Mouse (Mus musculus) cerebellum, postnatal 36 days (tissue): ENCODE measurements around the gene Actn4.

Source experiments
- DNase-seq, 2 experiments: peaks; one replicate each; pipeline ENCODE4 v3.0.0; 2021 to 2022; ENCODE audit warnings: mixed read lengths in 2 of 2

Gene Actn4

GRCm38 (mm10) chr7:28880554-28880953, 81.6 kb downstream of the Actn4 start:
- no peak for DNase-seq

- DNase-seq = no peak
Observed at GRCm38 (mm10) chr7:28879606-28880005, 82.5 kb downstream of the Actn4 start.

GRCm38 (mm10) chr7:28877856-28878255, 84.3 kb downstream of the Actn4 start:
- DNase-seq = no peak

- DNase-seq = no peak
Observed at GRCm38 (mm10) chr7:28877155-28877554, 85.0 kb downstream of the Actn4 start.

- DNase-seq = no peak
Observed at GRCm38 (mm10) chr7:28876099-28876498, 86.0 kb downstream of the Actn4 start.

- no peak for DNase-seq
Observed at GRCm38 (mm10) chr7:28874565-28874964, 87.6 kb downstream of the Actn4 start.

- DNase-seq = no peak
Observed at GRCm38 (mm10) chr7:28870901-28871664, 91.1 kb downstream of the Actn4 start.

GRCm38 (mm10) chr7:28867508-28868340, 94.4 kb downstream of the Actn4 start:
- DNase-seq = peak; percentile 68 to 77

- no peak for DNase-seq
Observed at GRCm38 (mm10) chr7:28866769-28867507, 95.2 kb downstream of the Actn4 start.

- no peak for DNase-seq
Observed at GRCm38 (mm10) chr7:28865481-28866300, 96.4 kb downstream of the Actn4 start.

- no peak for DNase-seq
Observed at GRCm38 (mm10) chr7:28864288-28864750, 97.8 kb downstream of the Actn4 start.

GRCm38 (mm10) chr7:28863540-28863939, 98.6 kb downstream of the Actn4 start, which contains the start of gene Lgals7:
Lgals7 (plus strand) TSS chr7:28863853.
- no peak for DNase-seq

- no peak for DNase-seq
Observed at GRCm38 (mm10) chr7:28862817-28863499, 99.2 kb downstream of the Actn4 start.

GRCm38 (mm10) chr7:28860898-28861297, 101.2 kb downstream of the Actn4 start:
- no peak for DNase-seq

- no peak for DNase-seq
Observed at GRCm38 (mm10) chr7:28859953-28860352, 102.2 kb downstream of the Actn4 start.

- DNase-seq = no peak
Observed at GRCm38 (mm10) chr7:28850642-28851041, 111.5 kb downstream of the Actn4 start.

GRCm38 (mm10) chr7:28849700-28850236, 112.4 kb downstream of the Actn4 start:
- DNase-seq = no peak

GRCm38 (mm10) chr7:28847273-28847672, 114.9 kb downstream of the Actn4 start:
- DNase-seq = no peak
